In genomic region chr17:81031830-81032442, GRCm38 (mm10) we compare ENCODE assay signal across 21 mouse cellular contexts. TPM values are rescaled to one million over a fixed set of nuclear protein-coding genes. Genes with fewer than 3 reads are reported as not detected.
DNase-seq lines count a peak whose midpoint lies in the region; ATAC-seq and TF ChIP-seq lines count a peak whose summit lies in the region.
"Had no signal": no experiment of that assay in that cellular context is flagged by ENCODE, and none has a peak within 500 bp of the region (broad histone marks: within the 10 kb centered on the region; RNA-seq: fewer than 3 reads in every experiment).

No protein-coding gene starts in this region.

- peak; percentile 88 for TF ChIP-seq EP300 in liver, embryonic 14.5 days (IDR thresholded peaks at IDR 0.05; ENCODE audit: low read depth)

- H3K9me3 ChIP-seq in liver, embryonic 14.5 days (ENCODE audit: control insufficient read depth, low read length) = no peaks in the 10 kb centered on the region
- H3K9me3 ChIP-seq: forebrain, embryonic 13.5 days; heart, embryonic 13.5 days; hindbrain, embryonic 12.5 days; limb, embryonic 10.5 days; midbrain, embryonic 13.5 days had no signal

- peak overlapping the region; percentile 20; the same call in 1 of the 2 replicates for H3K4me2 ChIP-seq in liver, embryonic 14.5 days (ENCODE audit: low read depth)
- H3K4me2 ChIP-seq: forebrain, embryonic 13.5 days; heart, embryonic 13.5 days; hindbrain, embryonic 12.5 days; midbrain, embryonic 13.5 days had no signal

- no peak overlapping the region for H3K9ac ChIP-seq in liver, embryonic 14.5 days (replicated peaks)
- H3K9ac ChIP-seq: forebrain, embryonic 13.5 days; heart, embryonic 13.5 days; hindbrain, embryonic 12.5 days; midbrain, embryonic 13.5 days had no signal

- peaks cover 21% of the 10 kb centered on the region in 2 experiments for H3K4me1 ChIP-seq in liver, embryonic 14.5 days (replicated peaks; ENCODE audit: control insufficient read depth in 2 of 2, insufficient read depth in 2 of 2, low read length in 1 of 2)
- H3K4me1 ChIP-seq: forebrain, embryonic 13.5 days; midbrain, embryonic 13.5 days had no signal

- TF ChIP-seq CTCF in liver, embryonic 14.5 days (IDR thresholded peaks at IDR 0.05; ENCODE audit: low read depth) = no peak
- TF ChIP-seq CTCF in left cerebral cortex, adult 2 months (IDR thresholded peaks at IDR 0.05) = no peak

- peak overlapping the region; percentile 73 for H3K27ac ChIP-seq in liver, embryonic 14.5 days
- H3K27ac ChIP-seq in left cerebral cortex, adult 2 months = no peak overlapping the region
- H3K27ac ChIP-seq: forebrain, embryonic 13.5 days; heart, embryonic 13.5 days; hindbrain, embryonic 12.5 days; limb, embryonic 10.5 days; midbrain, embryonic 13.5 days had no signal

- intact Hi-C loops in left cerebral cortex, adult 2 months (cut with DNase I) = no loop called here

- peak; percentile 70 for ATAC-seq in erythroblast, adult 5-6 weeks (replicated peaks; ENCODE audit: low FRiP score, poor library complexity, severe bottlenecking)
- peak; percentile 97 for ATAC-seq in liver, embryonic 14.5 days (ENCODE audit: insufficient read depth)
- peak; percentile 95 for ATAC-seq in megakaryocyte-erythroid progenitor cell, adult 5-6 weeks (replicated peaks; ENCODE audit: low FRiP score, low TSS enrichment, poor library complexity, severe bottlenecking)
- ATAC-seq: forebrain, embryonic 13.5 days; intestine, postnatal 0 days; midbrain, embryonic 13.5 days had no signal

- WGBS in liver, embryonic 14.5 days (ENCODE audit: insufficient replicate concordance) = 19% methylated on average over 3 of the region's 3 CpGs

- DNase-seq in MEL-GATA-1-ER (ENCODE audit: extremely low read depth, low read depth) = peak; percentile 64
- peak; percentile 50 to 69 (median 63) for DNase-seq in liver, embryonic 14.5 days (ENCODE audit: low read depth in 3 of 3, low spot score in 3 of 3)
- DNase-seq in embryo, embryonic 10 days (ENCODE audit: low spot score) = no peak
- no peak for DNase-seq in right cerebral cortex, postnatal 4 days
- DNase-seq in left cerebral cortex, adult 2 months (ENCODE audit: extremely low spot score in 1 of 2, low spot score in 2 of 2) = no peak
- DNase-seq: adrenal gland, postnatal 14 days; B cell, adult 2 months; cerebellum, adult 9-11 months; gastrocnemius, postnatal 10 days; heart, adult 11 months; lung, postnatal 10 days; thymus, postnatal 14 days had no signal

- H3K36me3 ChIP-seq in liver, embryonic 14.5 days (replicated peaks; ENCODE audit: control insufficient read depth, insufficient read depth, low read depth) = peaks cover 4% of the 10 kb centered on the region

- no peak overlapping the region for H3K4me3 ChIP-seq in liver, embryonic 14.5 days (ENCODE audit: insufficient read depth in 1 of 2, low read depth in 2 of 2, low read length in 2 of 2)
- H3K4me3 ChIP-seq in left cerebral cortex, adult 2 months = no peak overlapping the region
- H3K4me3 ChIP-seq: forebrain, embryonic 13.5 days; heart, embryonic 13.5 days; hindbrain, embryonic 12.5 days; limb, embryonic 10.5 days; midbrain, embryonic 13.5 days had no signal

- no peaks in the 10 kb centered on the region for H3K27me3 ChIP-seq in liver, embryonic 14.5 days (ENCODE audit: control insufficient read depth, insufficient read depth, low read length)
- H3K27me3 ChIP-seq: CH12.LX; forebrain, embryonic 13.5 days; heart, embryonic 13.5 days; hindbrain, embryonic 12.5 days; midbrain, embryonic 13.5 days had no signal

RNA-seq across cellular contexts. Expression of gene Thumpd2, which starts 32.9 kb away (rescaled TPM):
- 3.3 and 3.6 TPM in 2 replicates for total RNA-seq in erythroblast, adult 5-6 weeks (2015; ENCODE audit: low replicate concordance)
- total RNA-seq in erythroblast, adult 5-6 weeks (2017; ENCODE audit: low replicate concordance) = 1.4 and 2.5 TPM in 2 replicates
- polyA plus RNA-seq in liver, embryonic 14.5 days (2012; rRNA removed) = 1.7 and 3.0 TPM in 2 replicates
- 6.0 and 6.9 TPM in 2 replicates for polyA plus RNA-seq in liver, embryonic 14.5 days (2014; fragmentation: Nextera tagmentation; extraction: Ambion mirVana)
- total RNA-seq in megakaryocyte-erythroid progenitor cell, adult 5-6 weeks (2014; fragmentation: Nextera tagmentation) = 12.5 and 16.4 TPM in 2 replicates
- total RNA-seq in megakaryocyte-erythroid progenitor cell, adult 5-6 weeks (2017) = 19.3 and 22.4 TPM in 2 replicates
- total RNA-seq in left cerebral cortex, adult 2 months (2021) = 1 to 10 TPM; 6.2 to 6.3 TPM

Comparison
In these comparisons a context has a peak if more than half of its experiments do, and no peak if none do; other contexts are left out.
1. DNase-seq: peak in MEL-GATA-1-ER (single experiment) and liver, embryonic 14.5 days (3 of 3); none in embryo, embryonic 10 days (single experiment), right cerebral cortex, postnatal 4 days (single experiment) and left cerebral cortex, adult 2 months (0 of 2).
2. Peak in every context shown above with its lines, with median percentiles within 50 percentile points of each other: ATAC-seq.